Comparison of ENCODE assay signal across 8 mouse cellular contexts in the genomic region with DNA sequence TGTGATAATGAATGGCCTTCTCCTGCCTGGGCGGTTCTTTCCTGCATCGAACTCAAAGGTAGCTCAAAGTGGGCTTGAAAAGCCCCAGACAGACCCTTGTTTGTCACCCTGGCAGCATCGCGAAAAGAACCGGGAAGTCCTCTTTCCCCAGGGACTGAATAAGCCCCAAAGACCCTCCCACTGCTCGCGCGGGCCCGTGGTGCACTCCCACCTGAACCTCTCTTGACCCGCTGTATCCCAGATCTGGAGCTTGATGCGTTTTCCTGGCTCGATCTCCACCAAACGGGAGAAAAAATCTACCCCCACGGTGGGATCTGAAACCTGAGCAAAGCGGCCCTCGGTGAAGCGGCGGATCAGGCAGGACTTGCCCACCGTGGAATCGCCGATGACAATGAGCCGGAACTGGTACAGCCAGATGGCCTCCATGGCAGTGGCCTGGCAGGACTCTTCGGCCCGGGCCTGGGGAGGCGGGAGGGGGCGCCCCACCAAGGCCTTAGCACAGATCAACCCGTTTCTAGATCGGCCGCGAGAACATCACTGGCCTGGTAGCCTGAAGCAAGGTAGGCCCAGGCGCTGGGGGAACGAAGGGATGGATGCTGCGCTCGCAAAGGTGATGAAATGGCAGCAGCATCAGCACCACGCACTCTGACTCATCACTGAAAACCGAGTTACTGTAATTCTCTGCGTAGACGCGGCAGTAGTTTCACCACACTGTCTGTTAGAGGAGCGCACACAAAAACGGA. TPM values are rescaled to one million over a fixed set of nuclear protein-coding genes. Genes with fewer than 3 reads are reported as not detected.
DNase-seq lines count a peak whose midpoint lies in the region; ATAC-seq and TF ChIP-seq lines count a peak whose summit lies in the region.

A gene (minus strand): TSS at position 650 of the 743 bp plus-strand sequence.

- H3K27ac ChIP-seq in gastrocnemius, adult 2 months, result no peak within 1 kb of the TSS
- no peak within 1 kb of the TSS for H3K27ac ChIP-seq in embryonic facial prominence, embryonic 15.5 days (replicated peaks)
- H3K27ac ChIP-seq in hindbrain, embryonic 10.5 days, result peak within 1 kb of the TSS; percentile 89

- no peaks in the 10 kb centered on the region for H3K9me3 ChIP-seq in embryonic facial prominence, embryonic 15.5 days (replicated peaks)
- no peaks in the 10 kb centered on the region for H3K9me3 ChIP-seq in hindbrain, embryonic 10.5 days

- no peak for ATAC-seq in embryonic facial prominence, embryonic 15.5 days (ENCODE audit: insufficient number of reproducible peaks, low FRiP score, low TSS enrichment, low read depth)

- no peak within 1 kb of the TSS for H3K9ac ChIP-seq in embryonic facial prominence, embryonic 15.5 days

- peak within 1 kb of the TSS; percentile 66 for H3K4me3 ChIP-seq in gastrocnemius, adult 2 months
- H3K4me3 ChIP-seq in embryonic facial prominence, embryonic 15.5 days (replicated peaks), result peak within 1 kb of the TSS; percentile 49
- peak within 1 kb of the TSS; percentile 62 for H3K4me3 ChIP-seq in hindbrain, embryonic 10.5 days

- H3K4me2 ChIP-seq in embryonic facial prominence, embryonic 15.5 days (replicated peaks), result peak within 1 kb of the TSS; percentile 50

- 13% methylated on average over 39 of the region's 41 CpGs for WGBS in embryonic facial prominence, embryonic 15.5 days
- 21% methylated on average over 41 of the region's 41 CpGs for WGBS in hindbrain, embryonic 10.5 days

- no peaks in the 10 kb centered on the region for H3K36me3 ChIP-seq in embryonic facial prominence, embryonic 15.5 days
- H3K36me3 ChIP-seq in hindbrain, embryonic 10.5 days, result peaks cover 7% of the 10 kb centered on the region; the same call in 1 of the 2 replicates

- H3K27me3 ChIP-seq in embryonic facial prominence, embryonic 15.5 days, result no peaks in the 10 kb centered on the region
- no peaks in the 10 kb centered on the region for H3K27me3 ChIP-seq in hindbrain, embryonic 10.5 days (ENCODE audit: insufficient read depth, poor library complexity, severe bottlenecking)

- intact Hi-C loops in gastrocnemius, adult 2 months (cut with DNase I), result no loop called here

- H3K4me1 ChIP-seq in embryonic facial prominence, embryonic 15.5 days, result no peaks in the 10 kb centered on the region
- H3K4me1 ChIP-seq in hindbrain, embryonic 10.5 days (replicated peaks), result no peaks in the 10 kb centered on the region

- peak; percentile 13 for DNase-seq in gastrocnemius, adult 2 months
- DNase-seq in gastrocnemius, adult 8-10 months (ENCODE audit: low spot score in 2 of 2), result no peak
- peak; percentile 4 to 12 for DNase-seq in adrenal gland, postnatal 36 days
- DNase-seq in hindbrain, embryonic 10.5 days (ENCODE audit: low spot score), result peak; percentile 66
- DNase-seq in layer of hippocampus, postnatal 36 days, result peak; percentile 67 to 71
- DNase-seq in lung, postnatal 36 days, result peak; percentile 1
- DNase-seq in right cerebral cortex, postnatal 36 days (ENCODE audit: low spot score in 2 of 2), result peak; percentile 40 to 53

- TF ChIP-seq CTCF in gastrocnemius, adult 2 months (IDR thresholded peaks at IDR 0.05), result no peak

RNA-seq across cellular contexts. Expression of the gene that starts here (rescaled TPM):
- under 1 TPM; 0.08 TPM for total RNA-seq in gastrocnemius, adult 2 months (2021)
- under 1 TPM in 1 of 4 experiments, not detected in 3; 0.17 TPM for total RNA-seq in gastrocnemius, adult 8-10 months (2022)
- 1 to 10 TPM; 1.0 to 1.7 TPM for total RNA-seq in adrenal gland, postnatal 36 days (2021)
- polyA plus RNA-seq in embryonic facial prominence, embryonic 15.5 days (2015; fragmentation: Nextera tagmentation; extraction: Ambion mirVana), result 2.6 TPM in 2 replicates
- polyA plus RNA-seq in hindbrain, embryonic 10.5 days (2016; fragmentation: Nextera tagmentation; extraction: Ambion mirVana), result 10.5 and 12.7 TPM in 2 replicates
- 10 to 100 TPM; 41.6 to 43.1 TPM for total RNA-seq in layer of hippocampus, postnatal 36 days (2021)

Comparison
In these comparisons a context has a peak if more than half of its experiments do, and no peak if none do; other contexts are left out.
1. RNA of the gene that starts here (total RNA-seq): 41.6 to 43.1 TPM in layer of hippocampus, postnatal 36 days; 1.0 to 1.7 TPM in adrenal gland, postnatal 36 days, 0.08 TPM in gastrocnemius, adult 2 months and 0.17 TPM in gastrocnemius, adult 8-10 months; every median in the first group is over 10 times any median in the second.
2. Peak in DNase-seq and H3K4me3 ChIP-seq in gastrocnemius, adult 2 months; RNA of the gene not detected or under 1 TPM.
3. DNase-seq: peak in adrenal gland, postnatal 36 days (2 of 2), hindbrain, embryonic 10.5 days (single experiment), layer of hippocampus, postnatal 36 days (2 of 2), lung, postnatal 36 days (single experiment) and right cerebral cortex, postnatal 36 days (2 of 2); none in gastrocnemius, adult 8-10 months (0 of 2).
4. Peak in every context shown above with its lines, with median percentiles within 50 percentile points of each other: H3K4me3 ChIP-seq.